Mouse (Mus musculus) forebrain, embryonic 16.5 days (tissue): ENCODE data around the gene Ndufv1. TPM values are rescaled to one million over a fixed set of nuclear protein-coding genes. Genes with fewer than 3 reads are reported as not detected.
"Not testable (repeated sequence)": the region's sequence is repeated elsewhere in the genome, so short reads cannot be mapped to it uniquely, and the experiment has no call there.

ENCODE experiments used
- ATAC-seq: fragments of 200-750 bp; cut with Nextera tagmentation; 2 replicates; pipeline ENCODE4 v1.8.0; 2017; ENCODE audit warnings: mild to moderate bottlenecking, moderate library complexity
- H3K27ac ChIP-seq: fragments of 300-500 bp; sonication (generic); 2 replicates; pipeline ENCODE4 v1.5.1; 2014; ENCODE audit warnings: low read length, control low read depth
- H3K27me3 ChIP-seq: fragments of 300-500 bp; sonication (generic); replicated peaks from 2 replicates; pipeline ENCODE4 v1.6.1; 2014; ENCODE audit warnings: low read length; ENCODE audit not compliant: control insufficient read depth, insufficient read depth
- H3K36me3 ChIP-seq: fragments of 300-500 bp; sonication (generic); 2 replicates; pipeline ENCODE4 v1.6.1; 2014; ENCODE audit not compliant: control insufficient read depth, insufficient read depth
- H3K4me1 ChIP-seq: fragments of 300-500 bp; sonication (generic); replicated peaks from 2 replicates; pipeline ENCODE4 v1.6.1; 2014; ENCODE audit warnings: low read length; ENCODE audit not compliant: control insufficient read depth, insufficient read depth
- H3K4me2 ChIP-seq: fragments of 300-500 bp; sonication (generic); 2 replicates; pipeline ENCODE4 v1.6.1; 2014; ENCODE audit warnings: mild to moderate bottlenecking, low read length, control low read depth
- H3K4me3 ChIP-seq: fragments of 300-500 bp; sonication (generic); replicated peaks from 2 replicates; pipeline ENCODE4 v1.5.1; 2014; ENCODE audit warnings: mild to moderate bottlenecking, low read length, control low read depth
- H3K9ac ChIP-seq: fragments of 300-500 bp; sonication (generic); replicated peaks from 2 replicates; pipeline ENCODE4 v1.6.1; 2014; ENCODE audit warnings: low read depth, low read length, control low read depth
- H3K9me3 ChIP-seq: fragments of 300-500 bp; sonication (generic); 2 replicates; pipeline ENCODE4 v1.6.1; 2016; ENCODE audit warnings: low read length; ENCODE audit not compliant: control insufficient read depth
- WGBS: fragments of 180-500 bp; shearing (Covaris S2); extraction: QIAGEN DNeasy Blood & Tissue Kit; methylation state at CpG from one replicate; pipeline ENCODE4 v1.1.7; 2014; 5-methylcytosine and 5-hydroxymethylcytosine counted together
- polyA plus RNA-seq: library from polyadenylated mRNA; unstranded; fragments of >200 nt; fragmentation: Nextera tagmentation; extraction: Ambion mirVana; gene quantifications from 2 replicates; pipeline ENCODE4 v1.2.1, GENCODE M21; 2015

The Ndufv1 gene
- polyA plus RNA-seq, 1 experiment from 2014 or later, result 239 TPM

GRCm38 (mm10) chr19:3972229-3972628 is 40.4 kb downstream of the Ndufv1 start, which contains the start of gene Aldh3b2:
TSS of gene Aldh3b2 (plus strand) at chr19:3972328.
- no peak within 1 kb of the TSS for H3K27ac ChIP-seq
- no peak within 1 kb of the TSS for H3K9ac ChIP-seq
- H3K27me3 ChIP-seq, result no peaks in the 10 kb centered on the region
- no peaks in the 10 kb centered on the region for H3K36me3 ChIP-seq
- no peak for ATAC-seq
- WGBS, result 60% methylated on average over 9 of the region's 9 CpGs
- no peak within 1 kb of the TSS for H3K4me3 ChIP-seq
- no peaks in the 10 kb centered on the region for H3K9me3 ChIP-seq
- no peaks in the 10 kb centered on the region for H3K4me1 ChIP-seq
- no peak within 1 kb of the TSS for H3K4me2 ChIP-seq

- Histone ChIP-seq H3K36me3 (no peaks in the 10 kb centered on the region), H3K4me3 (no peak overlapping the region), H3K4me2 (no peak overlapping the region), H3K4me1 (no peaks in the 10 kb centered on the region), H3K9ac (no peak overlapping the region), H3K9me3 (no peaks in the 10 kb centered on the region), H3K27me3 (no peaks in the 10 kb centered on the region), H3K27ac (no peak overlapping the region)
- 69% methylated on average over 3 of the region's 3 CpGs for WGBS
- no peak for ATAC-seq
Measured at GRCm38 (mm10) chr19:3967258-3967657, 45.3 kb downstream of the Ndufv1 start.

- Histone ChIP-seq H3K36me3 (no peaks in the 10 kb centered on the region), H3K9me3 (no peaks in the 10 kb centered on the region), H3K4me1 (no peaks in the 10 kb centered on the region), H3K27ac (no peak overlapping the region), H3K9ac (no peak overlapping the region), H3K4me3 (no peak overlapping the region), H3K27me3 (no peaks in the 10 kb centered on the region), H3K4me2 (no peak overlapping the region)
- ATAC-seq, result no peak
- WGBS, result 63% methylated on average over 11 of the region's 11 CpGs
Measured at GRCm38 (mm10) chr19:3966330-3967075, 46.1 kb downstream of the Ndufv1 start.

- no peaks in the 10 kb centered on the region for H3K36me3 ChIP-seq
- no peak overlapping the region for H3K27ac ChIP-seq
- H3K4me1 ChIP-seq, result no peaks in the 10 kb centered on the region
- H3K9me3 ChIP-seq, result no peaks in the 10 kb centered on the region
- no peak overlapping the region for H3K4me3 ChIP-seq
- no peak overlapping the region for H3K9ac ChIP-seq
- H3K27me3 ChIP-seq, result no peaks in the 10 kb centered on the region
- no peak overlapping the region for H3K4me2 ChIP-seq
- 76% methylated on average over 4 of the region's 4 CpGs for WGBS
- ATAC-seq, result no peak
Measured at GRCm38 (mm10) chr19:3964030-3964429, 48.6 kb downstream of the Ndufv1 start.

- no peaks in the 10 kb centered on the region for H3K36me3 ChIP-seq
Measured at GRCm38 (mm10) chr19:3962469-3962868, 50.1 kb downstream of the Ndufv1 start.

GRCm38 (mm10) chr19:3961805-3962204 is 50.8 kb downstream of the Ndufv1 start:
- peak; percentile 77 for ATAC-seq
- H3K9ac ChIP-seq, H3K9me3 ChIP-seq, H3K27me3 ChIP-seq, H3K36me3 ChIP-seq, H3K4me1 ChIP-seq, H3K4me2 ChIP-seq, H3K4me3 ChIP-seq, H3K27ac ChIP-seq: not testable (repeated sequence)
- 51% methylated on average over 6 of the region's 6 CpGs for WGBS

More at GRCm38 (mm10) chr19:3962469-3962868, 50.1 kb downstream of the Ndufv1 start:
- no peak overlapping the region for H3K4me3 ChIP-seq
- no peak overlapping the region for H3K4me2 ChIP-seq
- H3K4me1 ChIP-seq, result no peaks in the 10 kb centered on the region
- ATAC-seq, result no peak
- no peak overlapping the region for H3K27ac ChIP-seq
- WGBS, result 13% methylated on average over 2 of the region's 2 CpGs
- no peaks in the 10 kb centered on the region for H3K9me3 ChIP-seq
- no peaks in the 10 kb centered on the region for H3K27me3 ChIP-seq
- no peak overlapping the region for H3K9ac ChIP-seq

GRCm38 (mm10) chr19:3960211-3960610 is 52.4 kb downstream of the Ndufv1 start:
- no peak for ATAC-seq
- Histone ChIP-seq H3K27me3 (no peaks in the 10 kb centered on the region), H3K9ac (no peak overlapping the region), H3K4me2 (no peak overlapping the region), H3K36me3 (no peaks in the 10 kb centered on the region), H3K27ac (no peak overlapping the region), H3K9me3 (no peaks in the 10 kb centered on the region), H3K4me3 (no peak overlapping the region), H3K4me1 (no peaks in the 10 kb centered on the region)
- WGBS, result 93% methylated on average over 5 of the region's 5 CpGs

- no peak overlapping the region for H3K27ac ChIP-seq
- H3K9ac ChIP-seq, result no peak overlapping the region
- no peak overlapping the region for H3K4me2 ChIP-seq
- ATAC-seq, result no peak
- H3K27me3 ChIP-seq, result no peaks in the 10 kb centered on the region
- no peaks in the 10 kb centered on the region for H3K9me3 ChIP-seq
- H3K4me3 ChIP-seq, result no peak overlapping the region
- no peaks in the 10 kb centered on the region for H3K36me3 ChIP-seq
- no peaks in the 10 kb centered on the region for H3K4me1 ChIP-seq
Measured at GRCm38 (mm10) chr19:3959030-3959429, 53.6 kb downstream of the Ndufv1 start.

GRCm38 (mm10) chr19:3958470-3958869 is 54.1 kb downstream of the Ndufv1 start, which contains the start of gene Aldh3b3:
TSS of gene Aldh3b3 (plus strand) at chr19:3958645.
- H3K9ac ChIP-seq, result no peak within 1 kb of the TSS
- H3K4me2 ChIP-seq, result no peak within 1 kb of the TSS
- no peaks in the 10 kb centered on the region for H3K27me3 ChIP-seq
- ATAC-seq, result no peak
- WGBS, result 61% methylated on average over 4 of the region's 4 CpGs
- no peaks in the 10 kb centered on the region for H3K4me1 ChIP-seq
- no peaks in the 10 kb centered on the region for H3K36me3 ChIP-seq
- no peak within 1 kb of the TSS for H3K27ac ChIP-seq
- H3K9me3 ChIP-seq, result no peaks in the 10 kb centered on the region
- no peak within 1 kb of the TSS for H3K4me3 ChIP-seq
